Mouse (Mus musculus) stomach, embryonic 15.5 days (tissue): ENCODE data around the gene Nos3. TPM values are rescaled to one million over a fixed set of nuclear protein-coding genes. Genes with fewer than 3 reads are reported as not detected.
"Not testable (repeated sequence)": the region's sequence is repeated elsewhere in the genome, so short reads cannot be mapped to it uniquely, and the experiment has no call there.

Experiments used
- ATAC-seq: fragments of 200-750 bp; cut with Nextera tagmentation; 2 replicates; pipeline ENCODE4 v1.8.0; 2017; ENCODE audit warnings: low read depth, moderate number of reproducible peaks, moderate TSS enrichment; ENCODE audit not compliant: insufficient read depth, low FRiP score
- H3K27ac ChIP-seq: fragments of 300-500 bp; sonication (generic); 2 replicates; pipeline ENCODE4 v1.5.1; 2015; ENCODE audit warnings: mild to moderate bottlenecking, inconsistent platforms
- H3K27me3 ChIP-seq: fragments of 300-500 bp; sonication (generic); replicated peaks from 2 replicates; pipeline ENCODE4 v1.6.1; 2015; ENCODE audit warnings: inconsistent platforms
- H3K36me3 ChIP-seq: fragments of 300-500 bp; sonication (generic); 2 replicates; pipeline ENCODE4 v1.6.1; 2015; ENCODE audit warnings: inconsistent platforms
- H3K4me1 ChIP-seq: fragments of 300-500 bp; sonication (generic); 2 replicates; pipeline ENCODE4 v1.6.1; 2015; ENCODE audit warnings: inconsistent platforms
- H3K4me2 ChIP-seq: fragments of 300-500 bp; sonication (generic); 2 replicates; pipeline ENCODE4 v1.6.1; 2015; ENCODE audit warnings: mild to moderate bottlenecking, inconsistent platforms
- H3K4me3 ChIP-seq: fragments of 300-500 bp; sonication (generic); replicated peaks from 2 replicates; pipeline ENCODE4 v1.5.1; 2015; ENCODE audit warnings: inconsistent platforms
- H3K9ac ChIP-seq: fragments of 300-500 bp; sonication (generic); 2 replicates; pipeline ENCODE4 v1.6.1; 2015; ENCODE audit warnings: inconsistent platforms
- H3K9me3 ChIP-seq: fragments of 300-500 bp; sonication (generic); 2 replicates; pipeline ENCODE4 v1.6.1; 2016; ENCODE audit warnings: inconsistent platforms
- WGBS: fragments of 180-500 bp; shearing (Covaris S2); methylation state at CpG from one replicate; pipeline ENCODE4 v1.1.7; 2015; 5-methylcytosine and 5-hydroxymethylcytosine counted together
- polyA plus RNA-seq: library from polyadenylated mRNA; unstranded; fragments of >200 nt; fragmentation: Nextera tagmentation; extraction: Ambion mirVana; gene quantifications from 2 replicates; pipeline ENCODE4 v1.2.1, GENCODE M21; 2015

Gene Nos3
- polyA plus RNA-seq, 1 experiment from 2014 or later: 6.8 TPM

DNA sequence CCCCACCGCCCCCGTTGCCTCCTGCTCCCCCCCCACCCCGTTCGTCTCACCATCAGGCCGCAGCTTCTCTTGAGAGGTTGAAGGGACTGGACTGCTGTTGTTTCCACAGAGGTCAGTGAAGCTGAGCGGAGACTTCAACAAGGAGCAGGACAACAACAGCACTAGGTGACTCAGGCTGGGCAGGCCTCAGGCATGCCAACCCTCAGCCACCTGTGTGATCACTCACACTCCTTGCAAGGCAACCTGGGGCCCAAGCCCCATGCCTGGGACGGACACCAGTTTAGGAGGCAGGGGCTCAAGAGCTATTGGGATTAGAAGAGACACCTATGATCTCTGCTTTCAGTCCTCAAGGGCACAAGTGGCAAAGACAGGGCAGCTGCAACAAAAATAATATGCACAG is 27.3 kb downstream of the Nos3 start, which contains the start of gene Atg9b:
Gene Atg9b, minus strand, starts transcription at position 280 of the 400 bp plus-strand sequence.
- H3K27ac ChIP-seq: peak within 1 kb of the TSS; percentile 40; the same call in 1 of the 2 replicates
- WGBS: 80% methylated on average over 7 of the region's 7 CpGs

DNA sequence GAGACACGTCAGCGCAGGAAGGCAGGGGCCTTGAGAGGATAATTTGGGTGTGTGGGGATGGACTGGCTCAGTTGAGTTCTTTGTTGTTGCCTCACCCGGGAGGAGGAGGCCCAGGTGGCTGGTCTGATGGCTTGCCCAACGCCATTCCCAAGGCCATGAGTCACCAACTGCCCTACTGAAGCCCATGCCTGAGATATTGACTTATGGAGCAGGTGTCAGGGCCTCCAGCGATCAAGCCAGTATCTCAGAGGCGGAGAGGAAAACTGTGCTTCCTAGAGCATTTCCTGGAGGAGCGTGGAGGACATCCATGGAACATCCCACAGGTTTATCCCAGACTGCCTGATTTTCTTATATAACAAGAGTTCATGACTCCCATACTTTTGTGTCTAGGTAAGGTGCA is 28.1 kb downstream of the Nos3 start:
- ATAC-seq: no peak
- peak overlapping the region; percentile 40; the same call in 1 of the 2 replicates for H3K27ac ChIP-seq
- 0 out of 2 replicates have a peak, but pooled peaks cover 4% of the 10 kb centered on the region for H3K27me3 ChIP-seq
- no peak overlapping the region for H3K9ac ChIP-seq
- H3K4me3 ChIP-seq: no peak overlapping the region
- H3K9me3 ChIP-seq: no peaks in the 10 kb centered on the region
- peaks cover 18% of the 10 kb centered on the region; the same call in 1 of the 2 replicates for H3K4me1 ChIP-seq
- WGBS: 68% methylated on average over 7 of the region's 7 CpGs
- H3K36me3 ChIP-seq: no peaks in the 10 kb centered on the region
- H3K4me2 ChIP-seq: no peak overlapping the region

More for the DNA sequence above, 27.3 kb downstream of the Nos3 start, which contains the start of gene Atg9b:
- H3K27me3 ChIP-seq: peaks cover 9% of the 10 kb centered on the region
- no peak within 1 kb of the TSS for H3K9ac ChIP-seq
- H3K36me3 ChIP-seq: no peaks in the 10 kb centered on the region
- H3K4me2 ChIP-seq: no peak within 1 kb of the TSS
- no peaks in the 10 kb centered on the region for H3K9me3 ChIP-seq
- ATAC-seq: no peak
- H3K4me1 ChIP-seq: peaks cover 24% of the 10 kb centered on the region
- no peak within 1 kb of the TSS for H3K4me3 ChIP-seq

DNA sequence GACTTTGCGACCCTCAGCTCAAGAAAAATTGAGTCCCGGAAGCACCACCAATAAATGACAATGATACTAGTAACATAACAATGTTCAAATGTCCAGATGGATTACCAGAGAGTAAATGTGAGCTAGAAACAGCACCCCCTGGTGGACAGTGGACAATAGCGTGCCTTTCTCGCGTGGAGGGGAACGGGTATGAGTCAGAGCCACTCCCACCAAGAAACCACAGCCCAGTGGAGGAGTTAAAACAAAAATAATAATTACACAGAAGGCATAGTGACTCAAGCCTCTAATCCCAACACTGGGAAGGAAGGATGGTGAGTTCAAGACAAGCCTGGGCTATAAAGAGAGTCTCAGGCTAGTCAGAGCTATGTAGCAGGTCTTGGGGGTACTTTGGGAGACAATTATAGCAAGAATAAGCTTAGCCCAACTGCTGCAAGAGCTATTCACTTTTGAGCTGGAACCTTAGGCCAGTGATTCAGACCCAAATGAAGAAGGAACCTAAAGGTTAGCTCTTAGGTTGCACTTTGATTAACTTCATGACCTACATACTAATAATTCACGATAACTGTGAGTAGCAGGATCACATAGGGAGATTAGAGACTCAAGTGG is 28.9 kb downstream of the Nos3 start, which contains the start of gene Abcb8:
Gene Abcb8, plus strand, starts transcription at position 272 of the 606 bp plus-strand sequence.
- WGBS: 23% methylated on average over 7 of the region's 7 CpGs
- no peaks in the 10 kb centered on the region for H3K27me3 ChIP-seq
- no peaks in the 10 kb centered on the region for H3K36me3 ChIP-seq
- peak within 1 kb of the TSS; percentile 44; the same call in 1 of the 2 replicates for H3K9ac ChIP-seq
- ATAC-seq: no peak
- peak within 1 kb of the TSS; percentile 83 for H3K27ac ChIP-seq
- H3K4me1 ChIP-seq: peaks cover 10% of the 10 kb centered on the region; the same call in 1 of the 2 replicates
- H3K4me3 ChIP-seq: peak within 1 kb of the TSS; percentile 58
- H3K4me2 ChIP-seq: peak within 1 kb of the TSS; percentile 75
- no peaks in the 10 kb centered on the region for H3K9me3 ChIP-seq

DNA sequence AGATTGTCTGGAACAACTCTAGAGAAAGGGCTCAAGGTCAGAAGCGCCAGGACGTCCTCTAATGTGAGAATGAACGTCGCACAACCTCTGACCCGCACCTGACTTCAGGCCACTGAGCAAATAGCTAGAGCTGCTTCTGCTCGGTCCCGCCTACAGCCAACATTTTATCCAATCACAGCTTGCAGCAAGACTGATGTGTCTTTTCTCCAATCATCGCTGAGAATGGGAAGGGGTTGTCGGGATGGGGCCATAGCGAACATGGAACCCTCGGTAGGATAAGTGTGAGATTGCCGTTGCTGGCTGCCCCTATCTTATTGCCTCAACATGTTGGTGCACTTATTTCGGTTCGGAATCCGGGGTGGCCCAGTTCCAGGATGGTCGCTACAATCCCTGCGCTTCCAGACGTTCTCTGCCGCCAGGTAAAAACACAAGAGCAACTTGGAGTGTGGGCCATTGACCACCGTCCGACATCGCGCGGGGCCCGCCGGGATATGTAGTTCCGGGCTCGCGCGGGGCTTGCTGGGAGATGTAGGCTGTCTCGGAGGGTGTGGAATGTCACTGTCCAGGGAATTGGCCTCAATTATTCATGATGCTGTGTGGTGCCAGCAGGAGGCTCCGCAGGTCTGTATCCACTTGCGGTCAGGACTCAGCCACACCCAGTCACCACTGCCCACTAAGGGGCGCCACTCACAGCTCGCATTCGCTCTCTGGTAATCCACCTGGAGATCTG is 29.7 kb downstream of the Nos3 start:
- Histone ChIP-seq H3K9ac (peak overlapping the region; percentile 44; the same call in 1 of the 2 replicates), H3K4me2 (peak overlapping the region; percentile 75), H3K4me1 (peaks cover 9% of the 10 kb centered on the region; the same call in 1 of the 2 replicates), H3K9me3 (no peaks in the 10 kb centered on the region), H3K4me3 (peak overlapping the region; percentile 58), H3K36me3 (no peaks in the 10 kb centered on the region), H3K27ac (peak overlapping the region; percentile 83), H3K27me3 (no peaks in the 10 kb centered on the region)
- ATAC-seq: peak; percentile 97
- whole genome bisulfite sequencing: under 1% methylated on average over 36 of the region's 36 CpGs

DNA sequence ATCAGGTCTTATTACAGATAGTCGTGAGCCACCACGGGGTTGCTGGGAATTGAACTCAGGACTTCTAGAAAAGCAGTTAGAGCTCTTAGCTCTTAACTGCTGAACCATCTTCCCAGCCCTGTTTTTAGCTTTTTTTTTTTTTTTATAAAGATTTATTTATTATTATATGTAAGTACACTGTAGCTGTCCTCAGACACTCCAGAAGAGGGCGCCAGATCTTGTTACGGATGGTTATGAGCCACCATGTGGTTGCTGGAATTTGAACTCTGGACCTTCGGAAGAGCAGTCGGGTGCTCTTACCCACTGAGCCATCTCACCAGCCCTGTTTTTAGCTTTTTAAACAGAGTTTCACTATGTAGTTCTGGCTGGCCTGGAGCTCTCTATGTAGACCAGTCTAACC is 31.6 kb downstream of the Nos3 start:
- H3K9me3 ChIP-seq, ATAC-seq, H3K27me3 ChIP-seq, H3K4me1 ChIP-seq, H3K4me3 ChIP-seq, H3K9ac ChIP-seq, H3K27ac ChIP-seq, H3K36me3 ChIP-seq, H3K4me2 ChIP-seq: not testable (repeated sequence)
- WGBS: 84% methylated on average over 6 of the region's 6 CpGs

DNA sequence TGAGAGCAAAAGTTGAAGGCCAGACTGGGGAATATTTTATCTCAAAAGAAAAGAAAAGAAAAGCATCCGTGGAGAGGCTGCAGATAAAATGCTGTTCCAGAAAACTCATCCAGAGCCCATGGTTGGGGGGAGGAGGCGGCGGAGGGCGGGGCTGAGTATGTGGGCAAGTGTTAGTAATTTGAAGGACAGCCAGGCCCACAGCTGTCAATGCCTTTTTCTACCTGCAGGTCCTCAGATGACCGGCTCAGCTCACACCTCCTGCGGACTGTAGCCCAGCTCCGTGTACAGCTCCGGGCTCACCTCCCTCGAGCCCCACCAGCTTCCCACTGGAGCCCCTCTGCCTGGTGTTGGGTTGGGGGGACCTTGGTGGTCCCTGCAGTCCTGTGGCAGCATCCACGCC is 35.1 kb downstream of the Nos3 start:
- H3K36me3 ChIP-seq: peaks cover 10% of the 10 kb centered on the region; the same call in 1 of the 2 replicates
- peaks cover 5% of the 10 kb centered on the region; the same call in 1 of the 2 replicates for H3K4me1 ChIP-seq
- no peak overlapping the region for H3K27ac ChIP-seq
- H3K9me3 ChIP-seq: no peaks in the 10 kb centered on the region
- ATAC-seq: no peak
- H3K4me2 ChIP-seq: no peak overlapping the region
- no peak overlapping the region for H3K4me3 ChIP-seq
- 91% methylated on average over 10 of the region's 10 CpGs for WGBS
- no peaks in the 10 kb centered on the region for H3K27me3 ChIP-seq
- no peak overlapping the region for H3K9ac ChIP-seq

DNA sequence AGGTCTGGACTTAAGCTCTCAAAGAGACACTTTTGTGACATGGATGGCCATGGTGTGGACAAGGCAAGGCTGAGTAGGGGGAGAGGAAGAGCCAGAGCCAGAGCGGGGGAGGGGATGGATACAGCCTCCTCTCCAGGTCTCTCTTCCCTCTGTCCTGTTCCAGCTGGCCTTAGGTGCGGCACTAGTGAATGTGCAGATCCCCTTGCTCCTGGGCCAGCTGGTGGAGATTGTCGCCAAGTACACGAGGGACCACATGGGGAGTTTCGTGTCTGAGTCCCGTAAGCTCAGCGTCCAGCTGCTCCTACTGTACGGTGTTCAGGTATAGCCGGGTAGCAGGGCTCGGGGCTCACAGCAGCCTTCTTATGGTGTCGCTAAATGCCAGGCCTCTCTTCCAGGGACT is 35.8 kb downstream of the Nos3 start:
- Histone ChIP-seq H3K9me3 (no peaks in the 10 kb centered on the region), H3K36me3 (peaks cover 10% of the 10 kb centered on the region; the same call in 1 of the 2 replicates), H3K27me3 (no peaks in the 10 kb centered on the region), H3K4me3 (no peak overlapping the region), H3K4me1 (no peaks in the 10 kb centered on the region), H3K4me2 (no peak overlapping the region), H3K9ac (no peak overlapping the region), H3K27ac (no peak overlapping the region)
- ATAC-seq: no peak
- 83% methylated on average over 11 of the region's 11 CpGs for WGBS

DNA sequence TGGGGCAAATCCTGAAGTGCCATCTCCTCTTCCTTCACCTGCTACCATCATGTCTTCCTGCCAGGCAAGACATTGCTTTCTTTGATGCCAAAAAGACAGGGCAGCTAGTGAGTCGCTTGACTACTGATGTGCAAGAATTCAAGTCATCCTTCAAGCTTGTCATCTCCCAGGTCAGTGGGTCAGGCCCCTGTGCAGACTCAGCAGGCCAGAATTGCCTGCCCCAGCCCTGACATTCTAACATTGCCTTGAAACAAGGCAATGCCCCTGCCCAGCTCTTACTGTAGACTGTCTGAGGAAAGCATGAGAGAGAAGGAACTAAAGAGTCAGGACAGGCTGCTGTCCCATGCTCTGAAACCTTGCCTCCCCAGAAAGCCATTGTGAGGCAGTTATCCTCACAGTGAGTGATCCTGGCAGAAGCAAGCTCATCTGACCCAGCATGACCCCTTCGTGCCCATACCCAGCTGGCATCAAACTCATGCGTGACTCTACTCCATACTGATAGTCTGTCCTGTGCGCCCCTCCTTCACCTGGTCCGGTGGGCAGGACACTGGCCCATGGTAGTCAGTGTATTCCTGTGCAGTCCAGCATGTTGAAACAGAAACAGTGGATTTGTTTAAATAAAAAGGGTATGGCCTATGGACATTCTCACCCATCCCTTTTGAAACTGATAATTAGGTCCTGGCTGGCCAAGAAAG is 36.4 kb downstream of the Nos3 start:
- no peak for ATAC-seq
- Histone ChIP-seq H3K27ac (no peak overlapping the region), H3K4me2 (no peak overlapping the region), H3K36me3 (peaks cover 15% of the 10 kb centered on the region; the same call in 1 of the 2 replicates), H3K27me3 (no peaks in the 10 kb centered on the region), H3K9ac (no peak overlapping the region), H3K4me1 (no peaks in the 10 kb centered on the region), H3K9me3 (no peaks in the 10 kb centered on the region), H3K4me3 (no peak overlapping the region)
- WGBS: 87% methylated on average over 5 of the region's 5 CpGs

DNA sequence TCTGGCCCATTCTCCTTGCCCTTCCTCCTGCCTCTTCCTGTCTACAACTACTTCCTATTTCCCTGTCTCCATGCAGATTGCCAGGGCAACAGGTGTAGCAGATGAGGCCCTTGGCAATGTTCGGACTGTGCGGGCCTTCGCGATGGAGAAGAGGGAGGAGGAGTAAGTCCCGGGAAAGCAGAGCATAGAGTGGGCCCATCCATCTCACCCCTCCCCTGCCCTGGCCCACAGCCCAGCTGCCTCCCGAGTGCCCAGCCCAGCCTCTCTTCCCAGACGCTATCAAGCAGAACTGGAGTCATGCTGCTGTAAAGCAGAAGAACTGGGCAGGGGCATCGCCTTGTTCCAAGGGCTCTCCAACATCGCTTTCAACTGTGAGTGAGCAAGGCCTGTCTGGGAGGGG is 37.4 kb downstream of the Nos3 start:
- Histone ChIP-seq H3K27ac (no peak overlapping the region), H3K9me3 (no peaks in the 10 kb centered on the region), H3K4me1 (no peaks in the 10 kb centered on the region), H3K36me3 (peaks cover 16% of the 10 kb centered on the region), H3K4me2 (no peak overlapping the region), H3K27me3 (no peaks in the 10 kb centered on the region), H3K4me3 (no peak overlapping the region), H3K9ac (no peak overlapping the region)
- 70% methylated on average over 9 of the region's 9 CpGs for WGBS
- 0 out of 2 replicates have a peak, but pooled peaks have one; percentile 32 for ATAC-seq

DNA sequence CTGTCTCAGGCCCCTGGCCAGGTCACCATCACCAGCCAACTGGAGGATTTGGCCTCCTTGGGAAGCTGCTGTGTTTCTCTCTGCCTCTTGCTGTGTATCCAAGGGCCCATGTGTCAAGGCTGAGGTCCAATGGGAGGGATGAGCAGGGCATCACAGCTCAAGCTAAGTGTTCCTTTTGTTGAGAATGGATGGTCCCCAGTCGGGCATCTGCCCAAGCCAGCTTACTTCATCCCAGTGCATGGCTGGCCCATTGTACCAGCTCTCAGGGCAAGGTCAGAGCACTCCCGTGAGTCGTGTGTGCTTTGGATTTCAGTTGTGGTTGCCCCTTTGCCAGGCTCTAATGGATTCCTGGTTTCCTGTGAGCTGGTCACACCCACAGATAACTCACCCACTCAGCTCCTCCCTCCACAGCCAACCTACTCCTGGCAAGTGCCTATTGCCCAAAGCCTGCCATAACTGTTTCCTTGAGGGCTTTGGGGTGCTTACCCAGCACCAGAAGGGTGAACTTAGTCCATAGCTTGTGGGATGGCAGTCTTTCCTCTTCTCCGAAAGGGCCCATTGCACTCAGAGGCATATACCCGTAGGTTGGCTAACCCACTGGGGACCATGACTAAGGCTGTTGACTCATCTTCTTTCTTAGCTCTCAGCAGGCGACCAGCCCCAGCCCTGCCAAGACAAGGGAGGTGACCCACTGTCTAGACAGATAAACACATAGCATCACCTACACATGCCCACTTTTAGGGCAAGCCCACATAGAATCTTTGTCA is 40.2 kb downstream of the Nos3 start:
- Histone ChIP-seq H3K27ac (no peak overlapping the region), H3K4me3 (no peak overlapping the region), H3K4me1 (no peaks in the 10 kb centered on the region), H3K9me3 (no peaks in the 10 kb centered on the region), H3K9ac (no peak overlapping the region), H3K36me3 (peaks cover 16% of the 10 kb centered on the region), H3K4me2 (no peak overlapping the region), H3K27me3 (no peaks in the 10 kb centered on the region)
- no peak for ATAC-seq
- 76% methylated on average over 6 of the region's 6 CpGs for WGBS

DNA sequence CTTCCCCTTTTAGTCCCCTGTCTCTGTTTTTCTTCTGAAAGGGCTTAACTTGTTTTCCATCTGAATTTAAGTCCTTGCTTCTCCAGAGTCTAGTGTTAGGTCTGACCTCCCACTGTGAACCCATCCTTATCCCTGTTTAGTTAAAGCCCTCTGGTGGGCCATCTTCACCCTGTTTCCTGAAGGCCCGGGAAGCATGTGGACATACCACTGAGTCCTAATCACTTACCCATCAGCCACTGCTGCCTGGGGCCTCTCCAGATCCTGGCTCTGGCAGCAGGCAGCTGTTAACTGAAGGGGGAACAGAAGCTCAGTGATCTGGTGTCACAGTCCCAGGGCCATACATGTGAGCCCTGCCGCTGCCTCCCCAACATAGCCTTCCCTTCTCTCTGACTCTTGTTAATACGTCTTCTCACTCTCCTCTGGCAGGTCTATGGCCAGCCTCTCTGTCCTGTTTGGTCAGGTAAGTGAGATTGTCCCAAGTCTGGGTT is 40.8 kb downstream of the Nos3 start:
- H3K27ac ChIP-seq: no peak overlapping the region
- no peaks in the 10 kb centered on the region for H3K27me3 ChIP-seq
- 69% methylated on average over 3 of the region's 3 CpGs for WGBS
- peaks cover 16% of the 10 kb centered on the region for H3K36me3 ChIP-seq
- H3K4me2 ChIP-seq: no peak overlapping the region
- H3K4me3 ChIP-seq: no peak overlapping the region
- no peak for ATAC-seq
- H3K9ac ChIP-seq: no peak overlapping the region
- H3K4me1 ChIP-seq: no peaks in the 10 kb centered on the region
- no peaks in the 10 kb centered on the region for H3K9me3 ChIP-seq
